ENCODE assay signal across 8 mouse cellular contexts in the genomic region with DNA sequence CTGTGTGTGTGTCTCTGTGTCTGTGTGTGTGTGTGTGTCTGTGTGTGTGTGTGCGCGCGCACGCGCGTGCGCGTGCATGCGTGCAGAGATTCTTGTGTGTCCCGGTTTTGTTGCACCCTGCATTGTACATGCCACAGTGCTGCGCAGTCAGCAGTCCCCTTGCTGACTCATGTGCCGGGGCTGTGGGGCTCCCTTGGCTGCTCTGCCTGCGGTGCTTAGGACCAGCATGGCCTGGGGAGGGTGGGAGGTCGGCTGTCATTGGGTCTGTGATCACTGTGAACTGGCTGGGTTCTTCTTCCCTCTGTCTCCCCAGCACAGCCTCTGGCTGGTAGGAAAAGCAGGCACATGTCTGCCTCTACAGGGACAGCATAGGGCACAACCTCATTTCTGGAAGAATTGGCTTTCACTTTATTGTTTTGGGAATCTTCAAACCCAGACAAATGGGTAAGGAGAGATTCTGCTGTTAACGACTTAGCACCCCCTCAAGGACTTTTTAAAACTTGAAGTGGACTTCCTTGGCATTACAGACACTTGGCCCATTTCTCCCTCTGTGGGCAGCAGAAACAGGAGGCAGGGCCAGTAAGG. TPM values are rescaled to one million over a fixed set of nuclear protein-coding genes. Genes with fewer than 3 reads are reported as not detected.
DNase-seq lines count a peak whose midpoint lies in the region; ATAC-seq and TF ChIP-seq lines count a peak whose summit lies in the region.

No protein-coding gene starts in this region.

- peak overlapping the region; percentile 54 for H3K4me2 ChIP-seq in lung, embryonic 16.5 days (ENCODE audit: low read depth, low read length)

- H3K27ac ChIP-seq in kidney, adult 2 months (ENCODE audit: insufficient read depth, low read depth, low read length): peak overlapping the region; percentile 83
- H3K27ac ChIP-seq in lung, embryonic 16.5 days (ENCODE audit: low read length): peak overlapping the region; percentile 80

- H3K36me3 ChIP-seq in kidney, adult 2 months (ENCODE audit: control insufficient read depth, insufficient read depth, low read length): no peaks in the 10 kb centered on the region
- no peaks in the 10 kb centered on the region for H3K36me3 ChIP-seq in lung, embryonic 16.5 days (ENCODE audit: control insufficient read depth, insufficient read depth, low read length)

- no peak for TF ChIP-seq CTCF in kidney, adult 2 months (conservative IDR thresholded peaks at IDR 0.05; ENCODE audit: insufficient read depth, insufficient read length, low read depth, low read length)

- intact Hi-C loops in gastrocnemius, postnatal 14 days (cut with DNase I; ENCODE audit: low total_unique reads): loop anchor here (10.0 kb wide), 1 partner anchor 55 kb away; no protein-coding TSS in a partner anchor

- H3K9ac ChIP-seq in lung, embryonic 16.5 days (ENCODE audit: low read length): peak overlapping the region; percentile 55

- H3K9me3 ChIP-seq in lung, embryonic 16.5 days (ENCODE audit: control insufficient read depth, low read length): no peaks in the 10 kb centered on the region

- 52% methylated on average over 15 of the region's 15 CpGs for WGBS in kidney, adult 2 months
- 58% methylated on average over 15 of the region's 15 CpGs for WGBS in lung, embryonic 16.5 days

- peak; percentile 35 for ATAC-seq in lung, embryonic 16.5 days (ENCODE audit: low read depth)

- H3K4me1 ChIP-seq in kidney, adult 2 months (ENCODE audit: control insufficient read depth, insufficient read depth, low read length): peaks cover 17% of the 10 kb centered on the region
- H3K4me1 ChIP-seq in lung, embryonic 16.5 days (replicated peaks; ENCODE audit: control insufficient read depth, insufficient read depth, low read length): peaks cover 55% of the 10 kb centered on the region

- peak; percentile 57 to 75 for DNase-seq in lung, adult 18-20 months
- no peak for DNase-seq in lung, postnatal 25 days (ENCODE audit: low spot score)
- peak; percentile 31 to 42 for DNase-seq in adrenal gland, postnatal 36 days
- DNase-seq in gastrocnemius, postnatal 14 days: peak; percentile 50
- peak; percentile 49 for DNase-seq in kidney, adult 2 months
- DNase-seq in retina, embryonic 14.5 days (ENCODE audit: low spot score): peak; percentile 49
- DNase-seq in testis, postnatal 14 days (ENCODE audit: low spot score): no peak

- no peaks in the 10 kb centered on the region for H3K27me3 ChIP-seq in kidney, adult 2 months (replicated peaks; ENCODE audit: control insufficient read depth, insufficient read depth, low read length)
- no peaks in the 10 kb centered on the region for H3K27me3 ChIP-seq in lung, embryonic 16.5 days (ENCODE audit: control insufficient read depth, insufficient read depth, low read depth, low read length)

- no peak for TF ChIP-seq POLR2A in kidney, adult 2 months (IDR thresholded peaks at IDR 0.05; ENCODE audit: low read depth, low read length)

- H3K4me3 ChIP-seq in kidney, adult 2 months (ENCODE audit: insufficient read depth, low read depth, low read length): peak overlapping the region; percentile 3
- peak overlapping the region; percentile 31 for H3K4me3 ChIP-seq in lung, embryonic 16.5 days (ENCODE audit: low read length)

RNA-seq across cellular contexts. Expression of a gene that starts 11.2 kb away (rescaled TPM):
- 1 to 10 TPM; 3.5 to 5.4 TPM for total RNA-seq in adrenal gland, postnatal 36 days (2021)
- 1 to 10 TPM; 4.7 to 6.4 TPM for total RNA-seq in gastrocnemius, postnatal 14 days (2021)
- polyA plus RNA-seq in kidney, adult 2 months (2012; rRNA removed): 1.9 and 2.5 TPM in 2 replicates
- 6.7 and 7.7 TPM in 2 replicates for polyA plus RNA-seq in lung, embryonic 16.5 days (2015; fragmentation: Nextera tagmentation; extraction: Ambion mirVana)

Comparison
In these comparisons a context has a peak if more than half of its experiments do, and no peak if none do; other contexts are left out.
1. DNase-seq: peak in lung, adult 18-20 months (2 of 2), adrenal gland, postnatal 36 days (2 of 2), gastrocnemius, postnatal 14 days (single experiment), kidney, adult 2 months (single experiment) and retina, embryonic 14.5 days (single experiment); none in lung, postnatal 25 days (single experiment) and testis, postnatal 14 days (single experiment).